Mouse (Mus musculus): Measurements from ENCODE around the gene Lamb3.
A peak's percentile ranks its signal among the peaks of the same experiment; 100 is the strongest.
"Not testable (repeated sequence)": the region's sequence is repeated elsewhere in the genome, so short reads cannot be mapped to it uniquely, and the experiment has no call there.

The Lamb3 gene

DNA sequence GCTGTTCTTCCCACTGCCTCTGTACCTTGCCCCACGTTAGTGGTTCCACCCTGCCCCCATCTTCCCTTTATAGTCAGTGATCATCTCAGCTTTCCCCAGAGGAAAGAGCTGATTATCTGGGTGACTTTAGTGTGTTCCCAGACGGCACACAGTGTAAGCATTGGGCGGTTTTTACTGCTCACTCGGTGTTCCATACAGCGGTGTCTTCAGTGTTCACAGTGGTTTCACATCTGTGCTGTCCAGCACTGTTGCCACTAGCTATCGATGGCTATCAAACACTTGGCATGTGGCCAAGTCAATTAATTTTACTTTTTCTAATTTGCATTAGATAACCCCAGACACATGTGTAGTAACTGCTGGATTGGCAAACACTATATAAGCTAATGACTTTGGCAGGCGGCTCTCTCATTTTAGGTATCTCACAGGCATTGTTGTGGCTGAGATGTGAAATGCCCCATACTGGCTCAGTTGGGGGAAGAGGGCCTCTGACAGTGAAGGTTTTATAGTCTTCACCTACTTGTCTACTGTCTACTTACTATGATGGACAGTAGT lies 76.8 kb downstream of the Lamb3 start:
- no peak for DNase-seq

DNA sequence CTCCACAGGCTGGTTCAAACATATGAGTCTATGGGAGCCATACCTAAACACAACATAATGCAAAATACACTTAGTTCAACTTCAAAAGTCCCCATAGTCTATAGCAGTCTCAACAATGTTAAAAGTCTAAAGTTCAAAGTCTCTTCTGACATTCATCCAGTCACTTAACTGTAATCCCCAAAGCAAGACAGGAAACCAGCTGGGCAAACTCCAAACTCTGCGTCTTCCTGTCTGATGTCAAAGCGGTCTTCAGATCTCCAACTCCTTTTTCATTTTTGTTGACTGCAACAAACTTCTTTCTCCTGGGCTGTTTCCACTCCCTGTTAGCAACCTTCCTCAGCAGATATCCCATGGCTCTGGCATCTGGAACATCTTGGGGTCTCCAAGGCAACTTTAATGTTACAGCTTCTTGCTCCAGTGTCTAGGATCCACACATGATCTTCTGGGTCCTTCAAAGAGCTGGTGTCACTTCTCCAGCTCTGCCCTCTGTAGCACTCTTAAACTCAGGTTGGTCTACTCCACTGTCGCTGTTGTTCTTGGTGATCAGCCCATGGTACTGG lies 78.3 kb downstream of the Lamb3 start:
- DNase-seq = not testable (repeated sequence)

DNA sequence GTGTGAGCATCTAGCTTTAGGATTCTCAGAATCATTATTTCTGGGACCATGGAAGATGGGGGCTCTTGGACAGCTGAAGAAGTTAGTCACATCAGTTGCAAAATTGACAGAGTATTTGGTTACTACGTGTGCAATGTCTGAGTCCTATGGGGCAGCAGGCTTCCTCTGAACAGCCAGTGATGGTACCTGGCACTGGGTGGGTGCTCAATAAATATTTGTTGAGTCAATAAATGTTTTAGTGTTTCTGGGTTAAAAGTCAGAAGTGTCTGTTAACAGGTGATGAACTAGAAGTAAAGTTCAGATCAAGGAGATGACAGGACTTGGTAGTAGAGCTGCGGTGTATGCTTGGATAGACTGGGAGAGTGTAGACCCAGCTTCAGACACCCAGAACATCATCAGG lies 80.1 kb downstream of the Lamb3 start:
- no peak for DNase-seq

GRCm38 (mm10) chr1:193289076-193289475 lies 81.6 kb downstream of the Lamb3 start:
- DNase-seq = no peak

DNA sequence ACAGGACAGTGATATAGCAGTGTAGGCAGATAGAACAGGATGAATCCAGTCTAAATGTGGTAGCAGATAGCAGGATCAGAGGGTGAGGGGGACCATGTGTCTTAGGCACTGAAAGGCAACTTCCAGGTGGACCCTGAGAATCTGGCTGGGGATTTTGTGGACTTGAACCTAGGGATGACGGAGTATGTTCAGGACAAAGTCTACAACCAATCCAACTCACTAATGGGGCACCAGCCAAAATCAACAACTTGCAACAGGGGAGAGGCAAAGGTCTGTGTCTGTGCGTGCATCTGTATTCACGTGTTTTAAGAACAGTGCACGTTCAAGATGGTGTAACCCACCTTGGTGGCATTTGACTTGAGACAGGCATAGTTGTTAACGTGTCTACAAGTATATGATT lies 82.4 kb downstream of the Lamb3 start:
- no peak for DNase-seq

DNA sequence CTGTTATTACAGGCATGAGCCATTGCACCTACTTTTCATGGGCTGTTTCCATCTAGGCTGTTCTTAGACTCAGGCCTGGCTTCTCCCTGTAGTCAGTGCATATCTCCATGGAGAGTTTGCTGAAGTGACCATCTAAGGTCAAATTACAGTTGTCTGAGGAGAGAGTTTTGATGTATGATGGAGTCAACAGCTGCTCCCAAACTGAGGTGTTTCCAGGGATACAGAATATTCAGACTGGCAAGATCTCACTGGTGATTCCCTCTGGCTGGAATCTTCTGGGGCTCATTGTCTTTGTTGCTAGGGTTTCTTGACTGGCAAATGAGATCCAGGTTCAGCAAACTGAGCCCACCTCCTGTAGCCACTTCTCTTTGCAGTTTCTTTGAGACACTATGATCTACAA lies 83.2 kb downstream of the Lamb3 start:
- DNase-seq = no peak

DNA sequence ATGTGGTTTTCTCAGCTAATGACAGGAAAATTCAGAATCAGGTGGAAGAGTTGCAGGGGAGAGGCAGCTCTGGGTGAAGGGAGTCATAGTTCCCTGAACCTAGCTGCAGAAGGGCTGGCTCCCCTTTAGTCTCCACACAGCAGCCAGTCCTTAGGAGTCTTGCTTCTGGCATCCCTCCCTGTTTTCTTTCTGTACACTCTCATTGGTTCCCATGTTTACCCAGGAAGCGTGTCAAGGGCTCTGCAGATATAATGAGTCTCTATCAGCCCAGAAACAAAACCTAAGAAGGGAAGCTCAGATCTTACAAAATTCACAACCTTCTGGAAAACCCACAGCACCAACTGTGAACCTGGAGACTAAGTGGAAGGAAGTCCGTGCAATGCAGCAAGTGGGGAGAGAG lies 85.5 kb downstream of the Lamb3 start:
- DNase-seq = no peak

DNA sequence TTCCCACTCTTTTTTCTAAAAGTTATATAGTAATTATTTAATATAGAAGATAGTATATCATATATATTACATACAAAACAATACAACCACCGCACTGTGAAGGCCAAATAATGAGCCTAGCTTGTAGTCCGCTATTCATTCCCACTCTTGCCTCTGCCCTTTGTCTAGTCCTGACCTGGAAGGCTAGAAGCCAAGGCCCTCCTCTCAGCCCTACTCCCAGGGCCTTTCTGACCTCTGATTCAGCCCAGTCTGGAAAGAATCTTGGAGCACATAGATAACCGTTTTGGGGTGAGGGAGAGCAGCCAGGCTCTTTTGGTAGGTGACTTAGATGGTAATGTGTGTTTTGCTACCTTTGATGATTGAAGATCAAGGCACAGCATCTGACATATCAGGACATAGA lies 86.4 kb downstream of the Lamb3 start:
- no peak for DNase-seq

GRCm38 (mm10) chr1:193295920-193296319 lies 88.4 kb downstream of the Lamb3 start:
- DNase-seq = no peak

GRCm38 (mm10) chr1:193298141-193298765 lies 90.8 kb downstream of the Lamb3 start:
- no peak for DNase-seq

GRCm38 (mm10) chr1:193299995-193300394 lies 92.5 kb downstream of the Lamb3 start:
- DNase-seq = no peak

DNA sequence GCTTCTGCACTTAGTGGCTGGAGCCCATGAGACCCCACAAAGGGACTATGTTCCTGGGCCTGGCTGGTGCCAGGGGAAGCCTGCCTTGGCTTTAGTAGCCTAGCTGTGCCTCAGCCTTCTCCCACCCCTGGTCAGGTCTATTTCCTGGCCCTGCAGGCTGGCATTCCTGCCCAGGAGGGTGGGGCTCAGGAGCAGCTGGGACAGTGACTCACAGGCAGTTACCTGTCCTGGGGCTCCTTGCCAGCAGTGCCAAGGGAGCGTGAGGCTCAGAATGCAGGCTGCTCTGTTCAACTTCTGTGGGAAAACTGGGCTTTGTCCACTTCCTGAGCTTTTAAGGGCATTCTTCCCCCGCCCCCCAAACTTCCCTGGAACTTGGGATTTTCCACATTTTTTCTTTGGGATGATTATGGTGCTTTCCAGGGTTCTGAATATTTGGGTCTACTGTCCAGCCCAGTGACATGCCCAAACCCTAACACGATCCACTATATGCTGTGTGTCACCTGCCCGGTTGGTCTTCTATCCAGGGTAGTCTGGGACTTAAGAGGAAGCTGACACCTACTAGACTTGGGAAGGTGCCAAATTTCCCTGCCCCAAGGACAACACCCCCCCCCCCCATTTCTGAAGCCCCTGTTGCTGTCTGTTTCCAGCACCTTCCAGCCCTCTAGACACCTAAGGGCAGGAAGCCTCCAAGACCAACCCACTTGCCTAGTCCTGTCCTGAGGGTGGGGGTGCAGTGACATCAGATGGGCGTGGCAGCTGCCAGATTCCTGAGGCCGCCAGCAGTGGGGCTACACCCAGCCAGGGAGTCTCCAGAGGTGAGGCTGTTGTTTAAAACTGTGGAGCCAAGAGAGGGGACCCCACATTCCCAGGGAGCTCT lies 94.0 kb downstream of the Lamb3 start:
- DNase-seq = peak; percentile 43

DNA sequence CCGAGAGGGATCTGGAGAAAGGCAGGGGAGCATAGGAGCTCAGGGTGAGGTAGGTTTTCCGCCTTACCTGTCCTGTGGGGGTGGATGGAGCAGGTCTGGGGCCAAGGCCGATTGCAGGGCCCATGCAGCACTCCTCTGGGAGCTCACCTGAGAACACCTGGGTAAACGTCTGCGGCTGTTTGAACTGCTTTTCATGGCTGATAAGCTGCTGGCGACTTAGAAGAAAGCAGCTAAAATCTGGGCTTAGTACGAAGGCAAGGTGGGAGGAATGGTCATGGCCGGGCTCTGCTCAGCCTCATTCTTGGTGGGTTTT lies 94.5 kb downstream of the Lamb3 start:
- no peak for DNase-seq

- DNase-seq = no peak
Measured at GRCm38 (mm10) chr1:193303096-193303495, 95.6 kb downstream of the Lamb3 start.

DNA sequence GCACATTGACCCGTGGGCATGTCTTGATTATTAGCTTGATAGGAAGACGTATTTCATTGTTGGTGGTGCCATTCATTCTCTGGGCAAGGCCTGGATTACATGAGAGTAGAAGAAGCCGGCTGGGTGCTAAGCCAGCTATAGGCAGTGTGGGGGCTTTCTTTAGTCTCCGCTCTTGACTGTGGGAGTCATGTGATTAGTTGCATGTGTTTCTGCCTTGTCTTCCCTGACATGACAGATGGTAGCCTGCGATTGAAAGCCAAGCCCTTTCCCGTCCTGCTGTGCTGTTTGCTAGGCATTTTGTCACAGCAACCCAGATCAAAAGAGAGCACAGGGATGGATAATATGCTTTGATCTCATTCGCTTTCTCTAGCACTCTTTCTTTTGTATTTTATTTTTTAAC lies 97.9 kb downstream of the Lamb3 start:
- peak; percentile 69 for DNase-seq

DNA sequence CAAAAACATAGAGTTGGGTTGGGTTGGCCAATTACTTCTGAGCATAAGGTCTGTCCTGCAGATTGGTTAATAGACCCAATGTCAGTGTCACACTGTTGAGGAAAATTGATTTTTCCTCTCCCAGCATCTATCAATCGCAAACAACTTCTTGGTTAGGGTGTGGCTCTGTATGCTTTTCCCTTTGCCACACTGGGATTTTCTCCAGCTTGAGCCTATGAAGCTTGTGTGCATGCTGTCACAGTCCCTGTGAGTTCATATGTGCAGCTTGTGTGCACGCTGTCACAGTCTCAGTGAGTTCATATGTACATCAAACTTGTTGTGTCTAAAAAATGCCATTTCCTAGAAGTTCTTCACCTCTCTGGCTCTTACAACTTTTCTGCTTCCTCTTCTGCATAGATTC lies 99.3 kb downstream of the Lamb3 start:
- DNase-seq = no peak

GRCm38 (mm10) chr1:193309785-193310518 lies 102.5 kb downstream of the Lamb3 start:
- DNase-seq = no peak

GRCm38 (mm10) chr1:193310519-193311085 lies 103.1 kb downstream of the Lamb3 start:
- no peak for DNase-seq

DNA sequence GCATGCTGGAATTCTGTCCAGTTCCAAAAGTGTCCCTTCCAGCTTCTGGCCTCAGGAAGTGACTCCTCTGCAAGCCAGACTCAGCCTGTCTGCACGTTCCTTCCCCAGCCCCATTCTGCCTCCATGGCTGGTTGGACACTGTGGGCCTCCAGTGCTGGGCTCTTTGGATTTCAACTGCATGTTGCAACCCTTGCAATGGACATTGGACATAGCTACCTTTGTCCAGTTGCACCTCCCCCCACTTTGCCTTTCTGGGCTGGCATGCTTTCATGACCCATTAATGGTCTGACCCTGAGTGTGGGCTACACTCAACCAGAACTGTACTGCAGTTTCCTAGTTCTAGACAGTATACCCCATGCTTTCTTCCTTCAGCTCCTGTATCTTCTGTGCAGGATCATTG lies 104.1 kb downstream of the Lamb3 start:
- DNase-seq = no peak

GRCm38 (mm10) chr1:193315705-193316357 lies 108.3 kb downstream of the Lamb3 start:
- DNase-seq = peak; percentile 86

- DNase-seq = no peak
Measured at GRCm38 (mm10) chr1:193316358-193316750, 108.9 kb downstream of the Lamb3 start.

GRCm38 (mm10) chr1:193317159-193317559 lies 109.7 kb downstream of the Lamb3 start:
- peak; percentile 67 for DNase-seq

Measured in cerebellum, adult 11 months (tissue).